Mouse (Mus musculus): ENCODE measurements at regions not wholly inside any gene's neighbourhood (a gene's known extent, or its start where the extent isn't known, plus 50 kb on each side); places are given as distances from the start of the nearest gene placed in this dataset.
A peak's percentile ranks its signal among the peaks of the same experiment; 100 is the strongest.

- Histone ChIP-seq H3K27me3 (ENCODE audit: insufficient read depth, poor library complexity, severe bottlenecking) (no peaks in the 10 kb centered on the region), H3K9me3 (no peaks in the 10 kb centered on the region), H3K4me1 (replicated peaks) (peaks cover 30% of the 10 kb centered on the region), H3K36me3 (no peaks in the 10 kb centered on the region), H3K4me3 (no peak overlapping the region), H3K27ac (peak overlapping the region; percentile 35; the same call in 1 of the 2 replicates)
- 81% methylated on average over 8 of the region's 8 CpGs for WGBS
- DNase-seq (ENCODE audit: low spot score), result no peak
These were observed 73.4 kb upstream of the Chd2 start for GRCm38 (mm10) chr7:73614840-73615555.

- H3K36me3 ChIP-seq, result no peaks in the 10 kb centered on the region
- H3K27ac ChIP-seq, result peak overlapping the region; percentile 35; the same call in 1 of the 2 replicates
- peaks cover 30% of the 10 kb centered on the region for H3K4me1 ChIP-seq (replicated peaks)
- no peaks in the 10 kb centered on the region for H3K9me3 ChIP-seq
- no peak overlapping the region for H3K4me3 ChIP-seq
- no peak for DNase-seq (ENCODE audit: low spot score)
- WGBS, result 93% methylated on average over 4 of the region's 4 CpGs
- no peaks in the 10 kb centered on the region for H3K27me3 ChIP-seq (ENCODE audit: insufficient read depth, poor library complexity, severe bottlenecking)
These were observed 72.7 kb upstream of the Chd2 start for GRCm38 (mm10) chr7:73614341-73614740.

GRCm38 (mm10) chr7:73612752-73613092 is 71.1 kb upstream of the Chd2 start:
- H3K27me3 ChIP-seq (ENCODE audit: insufficient read depth, poor library complexity, severe bottlenecking), result no peaks in the 10 kb centered on the region
- WGBS, result 84% methylated on average over 3 of the region's 3 CpGs
- no peak for DNase-seq (ENCODE audit: low spot score)
- no peaks in the 10 kb centered on the region for H3K36me3 ChIP-seq
- no peak overlapping the region for H3K27ac ChIP-seq
- peaks cover 33% of the 10 kb centered on the region for H3K4me1 ChIP-seq (replicated peaks)
- no peaks in the 10 kb centered on the region for H3K9me3 ChIP-seq
- H3K4me3 ChIP-seq, result no peak overlapping the region

- no peak overlapping the region for H3K4me3 ChIP-seq
- no peaks in the 10 kb centered on the region for H3K36me3 ChIP-seq
- WGBS, result 92% methylated on average over 12 of the region's 12 CpGs
- no peak for DNase-seq (ENCODE audit: low spot score)
- no peak overlapping the region for H3K27ac ChIP-seq
- no peaks in the 10 kb centered on the region for H3K9me3 ChIP-seq
- H3K27me3 ChIP-seq (ENCODE audit: insufficient read depth, poor library complexity, severe bottlenecking), result no peaks in the 10 kb centered on the region
- peaks cover 35% of the 10 kb centered on the region for H3K4me1 ChIP-seq (replicated peaks)
These were observed 70.5 kb upstream of the Chd2 start for GRCm38 (mm10) chr7:73611866-73612751.

- Histone ChIP-seq H3K4me3 (no peak overlapping the region), H3K27me3 (ENCODE audit: insufficient read depth, poor library complexity, severe bottlenecking) (no peaks in the 10 kb centered on the region), H3K36me3 (no peaks in the 10 kb centered on the region), H3K9me3 (no peaks in the 10 kb centered on the region), H3K27ac (peak overlapping the region; percentile 92), H3K4me1 (replicated peaks) (peaks cover 31% of the 10 kb centered on the region)
- no peak for DNase-seq (ENCODE audit: low spot score)
- 60% methylated on average over 5 of the region's 5 CpGs for WGBS
These were observed 67.2 kb upstream of the Chd2 start for GRCm38 (mm10) chr7:73608804-73609275.

GRCm38 (mm10) chr7:73608070-73608803 is 66.6 kb upstream of the Chd2 start:
- peak overlapping the region; percentile 92 for H3K27ac ChIP-seq
- H3K9me3 ChIP-seq, result no peaks in the 10 kb centered on the region
- H3K4me1 ChIP-seq (replicated peaks), result peaks cover 31% of the 10 kb centered on the region
- peak overlapping the region; percentile 49 for H3K4me3 ChIP-seq
- 46% methylated on average over 8 of the region's 8 CpGs for WGBS
- no peaks in the 10 kb centered on the region for H3K36me3 ChIP-seq
- no peaks in the 10 kb centered on the region for H3K27me3 ChIP-seq (ENCODE audit: insufficient read depth, poor library complexity, severe bottlenecking)
- no peak for DNase-seq (ENCODE audit: low spot score)

GRCm38 (mm10) chr7:73607450-73608005 is 65.9 kb upstream of the Chd2 start:
- no peaks in the 10 kb centered on the region for H3K27me3 ChIP-seq (ENCODE audit: insufficient read depth, poor library complexity, severe bottlenecking)
- WGBS, result 15% methylated on average over 11 of the region's 11 CpGs

GRCm38 (mm10) chr7:73606677-73607449 is 65.2 kb upstream of the Chd2 start:
- Histone ChIP-seq H3K27ac (peak overlapping the region; percentile 92), H3K36me3 (no peaks in the 10 kb centered on the region), H3K9me3 (no peaks in the 10 kb centered on the region), H3K4me3 (peak overlapping the region; percentile 49), H3K27me3 (ENCODE audit: insufficient read depth, poor library complexity, severe bottlenecking) (no peaks in the 10 kb centered on the region), H3K4me1 (replicated peaks) (peaks cover 31% of the 10 kb centered on the region)
- WGBS, result 2% methylated on average over 30 of the region's 30 CpGs
- peak; percentile 94 for DNase-seq (ENCODE audit: low spot score)

More at GRCm38 (mm10) chr7:73607450-73608005, 65.9 kb upstream of the Chd2 start:
- no peaks in the 10 kb centered on the region for H3K9me3 ChIP-seq
- DNase-seq (ENCODE audit: low spot score), result no peak
- H3K4me3 ChIP-seq, result peak overlapping the region; percentile 49
- H3K36me3 ChIP-seq, result no peaks in the 10 kb centered on the region
- H3K27ac ChIP-seq, result peak overlapping the region; percentile 92
- peaks cover 31% of the 10 kb centered on the region for H3K4me1 ChIP-seq (replicated peaks)

- Histone ChIP-seq H3K27me3 (ENCODE audit: insufficient read depth, poor library complexity, severe bottlenecking) (no peaks in the 10 kb centered on the region), H3K36me3 (no peaks in the 10 kb centered on the region), H3K9me3 (peaks cover 8% of the 10 kb centered on the region; the same call in 1 of the 2 replicates), H3K4me1 (replicated peaks) (peaks cover 31% of the 10 kb centered on the region), H3K27ac (peak overlapping the region; percentile 40; the same call in 1 of the 2 replicates), H3K4me3 (no peak overlapping the region)
- DNase-seq (ENCODE audit: low spot score), result no peak
- 48% methylated on average over 2 of the region's 2 CpGs for WGBS
These were observed 63.0 kb upstream of the Chd2 start for GRCm38 (mm10) chr7:73604597-73604996.

GRCm38 (mm10) chr7:73602815-73603551 is 61.4 kb upstream of the Chd2 start:
- H3K4me1 ChIP-seq (replicated peaks), result peaks cover 25% of the 10 kb centered on the region
- WGBS, result 56% methylated on average over 4 of the region's 4 CpGs
- H3K4me3 ChIP-seq, result no peak overlapping the region
- no peak overlapping the region for H3K27ac ChIP-seq
- no peak for DNase-seq (ENCODE audit: low spot score)
- no peaks in the 10 kb centered on the region for H3K36me3 ChIP-seq
- H3K27me3 ChIP-seq (ENCODE audit: insufficient read depth, poor library complexity, severe bottlenecking), result no peaks in the 10 kb centered on the region
- peaks cover 9% of the 10 kb centered on the region; the same call in 1 of the 2 replicates for H3K9me3 ChIP-seq

GRCm38 (mm10) chr7:73601336-73601735 is 59.7 kb upstream of the Chd2 start:
- Histone ChIP-seq H3K9me3 (peaks cover 9% of the 10 kb centered on the region; the same call in 1 of the 2 replicates), H3K27ac (no peak overlapping the region), H3K4me3 (no peak overlapping the region), H3K4me1 (replicated peaks) (peaks cover 23% of the 10 kb centered on the region), H3K36me3 (no peaks in the 10 kb centered on the region), H3K27me3 (ENCODE audit: insufficient read depth, poor library complexity, severe bottlenecking) (no peaks in the 10 kb centered on the region)
- WGBS, result 78% methylated on average over 2 of the region's 2 CpGs
- no peak for DNase-seq (ENCODE audit: low spot score)
